Mouse (Mus musculus) forebrain, embryonic 14.5 days (tissue): ENCODE measurements at regions not wholly inside any gene's neighbourhood (a gene's known extent, or its start where the extent isn't known, plus 50 kb on each side); places are given as distances from the start of the nearest gene placed in this dataset.

Experiments
- ATAC-seq: fragments of 200-750 bp; cut with Nextera tagmentation; 2 replicates; pipeline ENCODE4 v1.8.0; 2017; ENCODE audit warnings: mild to moderate bottlenecking, moderate library complexity
- DNase-seq: peaks from one replicate; pipeline ENCODE4 v3.0.0-alpha.2; 2015; ENCODE audit warnings: low spot score
- H3K27ac ChIP-seq: fragments of 300-500 bp; sonication (generic); 2 replicates; pipeline ENCODE4 v1.5.1; 2014; ENCODE audit warnings: low read depth, mild to moderate bottlenecking, control low read depth, low read length, moderate library complexity
- H3K27me3 ChIP-seq: fragments of 300-500 bp; sonication (generic); replicated peaks from 2 replicates; pipeline ENCODE4 v1.6.1; 2014; ENCODE audit warnings: low read length, control low read depth, mixed read lengths; ENCODE audit not compliant: control insufficient read depth, insufficient read depth
- H3K36me3 ChIP-seq: fragments of 300-500 bp; sonication (generic); 2 replicates; pipeline ENCODE4 v1.6.1; 2014; ENCODE audit warnings: low read length, control low read depth; ENCODE audit not compliant: control insufficient read depth, insufficient read depth
- H3K4me1 ChIP-seq: fragments of 300-500 bp; sonication (generic); 2 replicates; pipeline ENCODE4 v1.6.1; 2014; ENCODE audit warnings: antibody characterized with exemption, low read length, control low read depth; ENCODE audit not compliant: control insufficient read depth, insufficient read depth
- H3K4me2 ChIP-seq: fragments of 300-500 bp; sonication (generic); 2 replicates; pipeline ENCODE4 v1.6.1; 2014; ENCODE audit warnings: mild to moderate bottlenecking, control low read depth, low read length
- H3K4me3 ChIP-seq: fragments of 300-500 bp; sonication (generic); 2 replicates; pipeline ENCODE4 v1.5.1; 2014; ENCODE audit warnings: low read depth, low read length, control low read depth
- H3K9ac ChIP-seq: fragments of 300-500 bp; sonication (generic); 2 replicates; pipeline ENCODE4 v1.6.1; 2014; ENCODE audit warnings: mild to moderate bottlenecking, low read length, control low read depth, moderate library complexity
- H3K9me3 ChIP-seq: fragments of 300-500 bp; sonication (generic); replicated peaks from 2 replicates; pipeline ENCODE4 v1.6.1; 2016; ENCODE audit warnings: low read length, control low read depth, mixed read lengths; ENCODE audit not compliant: control insufficient read depth
- WGBS: fragments of 180-500 bp; shearing (Covaris S2); extraction: QIAGEN DNeasy Blood & Tissue Kit; methylation state at CpG from one replicate; pipeline ENCODE4 v1.1.7; 2014; 5-methylcytosine and 5-hydroxymethylcytosine counted together

- 93% methylated on average over 2 of the region's 2 CpGs for WGBS
- no peaks in the 10 kb centered on the region for H3K27me3 ChIP-seq
- no peak overlapping the region for H3K4me2 ChIP-seq
- no peak for DNase-seq
- no peak overlapping the region for H3K4me3 ChIP-seq
- no peaks in the 10 kb centered on the region for H3K9me3 ChIP-seq
- no peak overlapping the region for H3K27ac ChIP-seq
- no peaks in the 10 kb centered on the region for H3K4me1 ChIP-seq
- no peak for ATAC-seq
- H3K9ac ChIP-seq: no peak overlapping the region
- no peaks in the 10 kb centered on the region for H3K36me3 ChIP-seq
Measured at GRCm38 (mm10) chr15:27259854-27260191, 206.7 kb upstream of the Ank start.

- Histone ChIP-seq H3K4me2 (no peak overlapping the region), H3K36me3 (no peaks in the 10 kb centered on the region), H3K9ac (no peak overlapping the region), H3K9me3 (no peaks in the 10 kb centered on the region), H3K4me1 (no peaks in the 10 kb centered on the region), H3K4me3 (no peak overlapping the region), H3K27me3 (no peaks in the 10 kb centered on the region), H3K27ac (no peak overlapping the region)
- 100% methylated on average over 2 of the region's 2 CpGs for WGBS
- ATAC-seq (no peak), DNase-seq (no peak)
Measured at GRCm38 (mm10) chr15:27270203-27270602, 196.3 kb upstream of the Ank start.

- ATAC-seq (no peak), DNase-seq (no peak)
- WGBS: 88% methylated on average over 1 of the region's 1 CpGs
Measured at GRCm38 (mm10) chr15:27282279-27282678, 184.2 kb upstream of the Ank start.

GRCm38 (mm10) chr15:27303856-27304255 lies 162.6 kb upstream of the Ank start:
- no peak for ATAC-seq
- Histone ChIP-seq H3K9ac (no peak overlapping the region), H3K4me3 (no peak overlapping the region), H3K27ac (no peak overlapping the region), H3K4me1 (no peaks in the 10 kb centered on the region), H3K36me3 (no peaks in the 10 kb centered on the region), H3K9me3 (no peaks in the 10 kb centered on the region; the same call in 1 of the 2 replicates), H3K4me2 (no peak overlapping the region), H3K27me3 (no peaks in the 10 kb centered on the region)
- 76% methylated on average over 4 of the region's 4 CpGs for WGBS
- DNase-seq: no peak

More at GRCm38 (mm10) chr15:27282279-27282678, 184.2 kb upstream of the Ank start:
- Histone ChIP-seq H3K27ac (no peak overlapping the region), H3K27me3 (no peaks in the 10 kb centered on the region), H3K4me3 (no peak overlapping the region), H3K36me3 (no peaks in the 10 kb centered on the region), H3K4me1 (no peaks in the 10 kb centered on the region), H3K9me3 (no peaks in the 10 kb centered on the region), H3K4me2 (no peak overlapping the region), H3K9ac (no peak overlapping the region)

- H3K4me3 ChIP-seq: no peak overlapping the region
- peak; percentile 35 for DNase-seq
Measured at GRCm38 (mm10) chr15:27304256-27304655, 162.2 kb upstream of the Ank start.

GRCm38 (mm10) chr15:27305035-27305434 lies 161.4 kb upstream of the Ank start:
- Histone ChIP-seq H3K9ac (no peak overlapping the region), H3K36me3 (no peaks in the 10 kb centered on the region), H3K27me3 (no peaks in the 10 kb centered on the region), H3K4me2 (no peak overlapping the region), H3K4me3 (no peak overlapping the region), H3K4me1 (no peaks in the 10 kb centered on the region), H3K9me3 (no peaks in the 10 kb centered on the region; the same call in 1 of the 2 replicates), H3K27ac (no peak overlapping the region)
- ATAC-seq (no peak), DNase-seq (no peak)
- WGBS: 97% methylated on average over 4 of the region's 4 CpGs

More at GRCm38 (mm10) chr15:27304256-27304655, 162.2 kb upstream of the Ank start:
- WGBS: 49% methylated on average over 7 of the region's 7 CpGs
- no peaks in the 10 kb centered on the region; the same call in 1 of the 2 replicates for H3K9me3 ChIP-seq
- no peaks in the 10 kb centered on the region for H3K4me1 ChIP-seq
- ATAC-seq: peak; percentile 68
- no peak overlapping the region for H3K4me2 ChIP-seq
- no peak overlapping the region for H3K27ac ChIP-seq
- H3K9ac ChIP-seq: no peak overlapping the region
- H3K27me3 ChIP-seq: no peaks in the 10 kb centered on the region
- H3K36me3 ChIP-seq: no peaks in the 10 kb centered on the region

- H3K4me2 ChIP-seq: no peak overlapping the region
- H3K27ac ChIP-seq: no peak overlapping the region
- no peak overlapping the region for H3K9ac ChIP-seq
- ATAC-seq (no peak), DNase-seq (no peak)
- H3K36me3 ChIP-seq: no peaks in the 10 kb centered on the region
- H3K4me1 ChIP-seq: no peaks in the 10 kb centered on the region
- H3K27me3 ChIP-seq: no peaks in the 10 kb centered on the region
- no peak overlapping the region for H3K4me3 ChIP-seq
- H3K9me3 ChIP-seq: no peaks in the 10 kb centered on the region; the same call in 1 of the 2 replicates
- 83% methylated on average over 4 of the region's 4 CpGs for WGBS
Measured at GRCm38 (mm10) chr15:27308639-27309038, 157.8 kb upstream of the Ank start.

GRCm38 (mm10) chr15:27315964-27316745 lies 150.3 kb upstream of the Ank start:
- H3K27ac ChIP-seq: no peak overlapping the region
- H3K27me3 ChIP-seq: no peaks in the 10 kb centered on the region
- H3K36me3 ChIP-seq: no peaks in the 10 kb centered on the region
- no peak overlapping the region for H3K4me2 ChIP-seq
- no peak overlapping the region for H3K9ac ChIP-seq
- no peaks in the 10 kb centered on the region for H3K4me1 ChIP-seq
- H3K9me3 ChIP-seq: no peaks in the 10 kb centered on the region
- 50% methylated on average over 4 of the region's 4 CpGs for WGBS
- ATAC-seq (peak; percentile 48), DNase-seq (peak; percentile 79)
- H3K4me3 ChIP-seq: no peak overlapping the region

GRCm38 (mm10) chr15:27316746-27317129 lies 149.7 kb upstream of the Ank start:
- no peak overlapping the region for H3K9ac ChIP-seq
- 72% methylated on average over 1 of the region's 1 CpGs for WGBS
- no peaks in the 10 kb centered on the region for H3K9me3 ChIP-seq
- no peaks in the 10 kb centered on the region for H3K27me3 ChIP-seq
- no peaks in the 10 kb centered on the region for H3K36me3 ChIP-seq
- no peaks in the 10 kb centered on the region for H3K4me1 ChIP-seq
- no peak overlapping the region for H3K27ac ChIP-seq
- peak; percentile 40; the same call in 1 of the 2 replicates for ATAC-seq
- DNase-seq: no peak
- H3K4me3 ChIP-seq: no peak overlapping the region
- no peak overlapping the region for H3K4me2 ChIP-seq
